11 mouse cellular contexts compared by ENCODE assay signal in genomic region chr3:144661439-144661838, GRCm38 (mm10).
"Had no signal": no experiment of that assay in that cellular context is flagged by ENCODE, and none has a peak within 500 bp of the region (broad histone marks: within the 10 kb centered on the region; RNA-seq: fewer than 3 reads in every experiment).

No protein-coding gene starts in this region.

- H3K4me1 ChIP-seq: lung, embryonic 15.5 days had no signal

- H3K36me3 ChIP-seq: limb, embryonic 12.5 days; lung, embryonic 15.5 days; midbrain, embryonic 13.5 days had no signal

- H3K4me2 ChIP-seq: limb, embryonic 12.5 days; lung, embryonic 15.5 days; midbrain, embryonic 13.5 days had no signal

- H3K9me3 ChIP-seq: limb, embryonic 12.5 days; lung, embryonic 15.5 days; midbrain, embryonic 13.5 days had no signal

- H3K4me3 ChIP-seq: limb, embryonic 12.5 days; lung, embryonic 15.5 days; midbrain, embryonic 13.5 days had no signal

- DNase-seq: kidney, adult 8-10 months; kidney, postnatal 36 days; lung, postnatal 14 days; right cerebral cortex, postnatal 14 days; thymus, postnatal 4 days had no signal

- H3K9ac ChIP-seq: limb, embryonic 12.5 days; lung, embryonic 15.5 days; midbrain, embryonic 13.5 days had no signal

- H3K27ac ChIP-seq: kidney, postnatal 0 days; limb, embryonic 12.5 days; lung, embryonic 15.5 days; macrophage; midbrain, embryonic 13.5 days had no signal

- ATAC-seq: intestine, postnatal 0 days; midbrain, embryonic 13.5 days had no signal

- H3K27me3 ChIP-seq: limb, embryonic 12.5 days; lung, embryonic 15.5 days; midbrain, embryonic 13.5 days had no signal
